Mouse (Mus musculus): ENCODE measurements around the gene Eif4a1. TPM values are rescaled to one million over a fixed set of nuclear protein-coding genes. Genes with fewer than 3 reads are reported as not detected.
"Not testable (repeated sequence)": the region's sequence is repeated elsewhere in the genome, so short reads cannot be mapped to it uniquely, and the experiment has no call there.

The Eif4a1 gene
- total RNA-seq, 2 experiments from 2014 or later = 216 to 234 TPM

GRCm38 (mm10) chr11:69633128-69633866, 38.9 kb downstream of the Eif4a1 start:
- DNase-seq = no peak

- peak; percentile 100 for DNase-seq
These were observed 39.7 kb downstream of the Eif4a1 start, which contains the start of gene Fxr2 for GRCm38 (mm10) chr11:69632284-69633089. Gene Fxr2 (plus strand): TSS chr11:69632990.

- no peak for DNase-seq
These were observed 42.4 kb downstream of the Eif4a1 start for GRCm38 (mm10) chr11:69629802-69630201.

- DNase-seq = peak; percentile 75
These were observed 43.9 kb downstream of the Eif4a1 start for GRCm38 (mm10) chr11:69628286-69628685.

- not testable (repeated sequence) for DNase-seq
These were observed 47.9 kb downstream of the Eif4a1 start for GRCm38 (mm10) chr11:69624339-69624738.

- DNase-seq = no peak
These were observed 49.2 kb downstream of the Eif4a1 start for GRCm38 (mm10) chr11:69623006-69623405.

- no peak for DNase-seq
These were observed 49.8 kb downstream of the Eif4a1 start for GRCm38 (mm10) chr11:69622406-69622805.

- peak; percentile 64 for DNase-seq
These were observed 50.5 kb downstream of the Eif4a1 start, which contains the start of gene Sat2 for GRCm38 (mm10) chr11:69621571-69622268. Gene Sat2 (plus strand): TSS chr11:69622024.

GRCm38 (mm10) chr11:69620394-69621081, 51.7 kb downstream of the Eif4a1 start:
- DNase-seq = no peak

- no peak for DNase-seq
These were observed 54.4 kb downstream of the Eif4a1 start, which contains the start of gene Shbg for GRCm38 (mm10) chr11:69617805-69618204. Gene Shbg (minus strand): TSS chr11:69617905.

Small RNAs within 50 kb of the gene (microRNA-seq; reads per million reads assigned to microRNA genes)
- 1.3 to 1.6 reads per million in 2 experiments for gene Mir1934
- 0 reads per million in 2 experiments for gene Mir467f

Other genes with a start within 250 kb of the Eif4a1 start
- gene Dnah2, start 123.3 kb downstream of the Eif4a1 start, total RNA-seq (2021) = 1 to 10 TPM in 1 of 2 experiments, under 1 TPM in 1; 0.07 to 1.1 TPM
- gene Efnb3, start 112.2 kb downstream of the Eif4a1 start, total RNA-seq (2021) = 1 to 10 TPM; 1.6 to 2.3 TPM
- gene Wrap53, start 92.2 kb downstream of the Eif4a1 start, total RNA-seq (2021) = 1 to 10 TPM; 4.3 to 5.5 TPM
- gene Trp53, start 92.1 kb downstream of the Eif4a1 start, total RNA-seq (2021) = 10 to 100 TPM; 30.9 to 41.2 TPM
- gene Atp1b2, start 66.5 kb downstream of the Eif4a1 start, total RNA-seq (2021) = 100 to 1,000 TPM; 351 to 394 TPM
- under 1 TPM in 1 of 2 experiments, not detected in 1; 0.54 TPM for gene Shbg, start 54.5 kb downstream of the Eif4a1 start, total RNA-seq (2021)
- 1 to 10 TPM; 5.6 to 5.7 TPM for gene Sat2, start 50.4 kb downstream of the Eif4a1 start, total RNA-seq (2021)
- 10 to 100 TPM; 66.3 to 85.0 TPM for gene Fxr2, start 39.4 kb downstream of the Eif4a1 start, total RNA-seq (2021)
- under 1 TPM in 1 of 2 experiments, not detected in 1; 0.32 TPM for gene Sox15, start 17.1 kb downstream of the Eif4a1 start, total RNA-seq (2021)
- 10 to 100 TPM; 21.1 to 21.3 TPM for gene Mpdu1, start 9.8 kb downstream of the Eif4a1 start, total RNA-seq (2021)
- gene Cd68, start 6.3 kb downstream of the Eif4a1 start, total RNA-seq (2021) = 10 to 100 TPM in 1 of 2 experiments, 1 to 10 TPM in 1; 6.1 to 14.1 TPM
- 10 to 100 TPM; 29.5 to 36.0 TPM for gene Senp3, start 9.7 kb upstream of the Eif4a1 start, total RNA-seq (2021)
- gene Tnfsf13, start 13.4 kb upstream of the Eif4a1 start, total RNA-seq (2021) = 1 to 10 TPM; 1.6 to 2.1 TPM
- gene Tnfsf12, start 23.4 kb upstream of the Eif4a1 start, total RNA-seq (2021) = 10 to 100 TPM; 15.9 to 17.6 TPM
- gene Tnfsfm13, start 23.7 kb upstream of the Eif4a1 start, total RNA-seq (2021) = 1 to 10 TPM; 2.9 to 4.5 TPM
- 10 to 100 TPM; 45.9 to 49.4 TPM for gene Polr2a, start 86.2 kb upstream of the Eif4a1 start, total RNA-seq (2021)
- not detected for gene Slc35g3, start 89.5 kb upstream of the Eif4a1 start, total RNA-seq (2021)
- gene Zbtb4, start 93.5 kb upstream of the Eif4a1 start, total RNA-seq (2021) = 10 to 100 TPM; 21.0 to 29.3 TPM
- gene Chrnb1, start 123.5 kb upstream of the Eif4a1 start, total RNA-seq (2021) = 100 to 1,000 TPM; 105 to 124 TPM
- gene Fgf11, start 129.4 kb upstream of the Eif4a1 start, total RNA-seq (2021) = 10 to 100 TPM; 10.5 to 12.2 TPM
- gene Tmem102, start 133.2 kb upstream of the Eif4a1 start, total RNA-seq (2021) = not detected
- not detected for gene Gm39566, start 142.9 kb upstream of the Eif4a1 start, total RNA-seq (2021)
- gene Spem2, start 146.0 kb upstream of the Eif4a1 start, total RNA-seq (2021) = not detected
- not detected for gene Spem1, start 149.8 kb upstream of the Eif4a1 start, total RNA-seq (2021)
- 10 to 100 TPM; 10.3 to 15.9 TPM for gene Nlgn2, start 165.4 kb upstream of the Eif4a1 start, total RNA-seq (2021)
- gene Tmem256, start 166.1 kb upstream of the Eif4a1 start, total RNA-seq (2021) = 100 to 1,000 TPM; 121 to 122 TPM
- gene Plscr3, start 174.0 kb upstream of the Eif4a1 start, total RNA-seq (2021) = 10 to 100 TPM; 25.4 to 27.9 TPM
- gene Tnk1, start 186.3 kb upstream of the Eif4a1 start, total RNA-seq (2021) = under 1 TPM; 0.11 to 0.31 TPM
- not detected for gene Tmem95, start 205.6 kb upstream of the Eif4a1 start, total RNA-seq (2021)
- gene Kctd11, start 209.0 kb upstream of the Eif4a1 start, total RNA-seq (2021) = 1 to 10 TPM; 2.3 to 3.7 TPM
- gene Acap1, start 223.1 kb upstream of the Eif4a1 start, total RNA-seq (2021) = 1 to 10 TPM in 1 of 2 experiments, under 1 TPM in 1; 0.42 to 1.0 TPM
- gene 2810408A11Rik, start 228.6 kb upstream of the Eif4a1 start, total RNA-seq (2021) = 1 to 10 TPM; 1.8 to 2.4 TPM
- 10 to 100 TPM; 31.2 to 31.8 TPM for gene Neurl4, start 228.6 kb upstream of the Eif4a1 start, total RNA-seq (2021)
- 10 to 100 TPM; 29.0 to 31.3 TPM for gene Gps2, start 241.5 kb upstream of the Eif4a1 start, total RNA-seq (2021)
- gene Eif5a, start 249.5 kb upstream of the Eif4a1 start, total RNA-seq (2021) = 100 to 1,000 TPM; 600 to 663 TPM